Mouse (Mus musculus) liver, embryonic 11.5 days (tissue): ENCODE results near the gene Cwc25. TPM values are rescaled to one million over a fixed set of nuclear protein-coding genes. Genes with fewer than 3 reads are reported as not detected.

Source experiments
- ATAC-seq: fragments of 200-750 bp; cut with Nextera tagmentation; replicated peaks from 2 replicates; pipeline ENCODE4 v1.8.0; 2017; ENCODE audit warnings: moderate number of reproducible peaks, mild to moderate bottlenecking, moderate TSS enrichment, moderate library complexity; ENCODE audit not compliant: low FRiP score
- DNase-seq: peaks from one replicate; pipeline ENCODE4 v3.0.0-alpha.2; 2017; ENCODE audit warnings: low spot score
- H3K27ac ChIP-seq: fragments of 300-500 bp; sonication (generic); 2 replicates; pipeline ENCODE4 v1.5.1; 2014; ENCODE audit warnings: mild to moderate bottlenecking, low read depth, low read length, control low read depth
- H3K27me3 ChIP-seq: fragments of 300-500 bp; sonication (generic); replicated peaks from 2 replicates; pipeline ENCODE4 v1.6.1; 2014; ENCODE audit warnings: low read length, mixed read lengths; ENCODE audit not compliant: control insufficient read depth, insufficient read depth
- H3K36me3 ChIP-seq: fragments of 300-500 bp; sonication (generic); 2 replicates; pipeline ENCODE4 v1.6.1; 2014; ENCODE audit warnings: mild to moderate bottlenecking, low read length, moderate library complexity, mixed read lengths; ENCODE audit not compliant: control insufficient read depth, insufficient read depth
- H3K4me1 ChIP-seq: fragments of 300-500 bp; sonication (generic); replicated peaks from 2 replicates; pipeline ENCODE4 v1.6.1; 2014; ENCODE audit warnings: low read length, mixed read lengths; ENCODE audit not compliant: control insufficient read depth, insufficient read depth
- H3K4me2 ChIP-seq: fragments of 300-500 bp; sonication (generic); 2 replicates; pipeline ENCODE4 v1.6.1; 2014; ENCODE audit warnings: mild to moderate bottlenecking, control low read depth, moderate library complexity
- H3K4me3 ChIP-seq: fragments of 300-500 bp; sonication (generic); 2 replicates; pipeline ENCODE4 v1.5.1; 2014; ENCODE audit warnings: low read depth, low read length, control low read depth
- H3K9ac ChIP-seq: fragments of 300-500 bp; sonication (generic); 2 replicates; pipeline ENCODE4 v1.6.1; 2014; ENCODE audit warnings: low read depth, low read length, control low read depth
- H3K9me3 ChIP-seq: fragments of 300-500 bp; sonication (generic); 2 replicates; pipeline ENCODE4 v1.6.1; 2016; ENCODE audit warnings: low read length, inconsistent platforms, mixed read lengths; ENCODE audit not compliant: control insufficient read depth
- WGBS: fragments of 180-500 bp; shearing (Covaris S2); extraction: QIAGEN DNeasy Blood & Tissue Kit; methylation state at CpG from one replicate; pipeline ENCODE4 v1.1.7; 2014; 5-methylcytosine and 5-hydroxymethylcytosine counted together
- polyA plus RNA-seq: library from polyadenylated mRNA; unstranded; fragments of >200 nt; fragmentation: Nextera tagmentation; extraction: Ambion mirVana; gene quantifications from 2 replicates; pipeline ENCODE4 v1.2.1, GENCODE M21; 2014

Gene Cwc25
- polyA plus RNA-seq, 1 experiment from 2014 or later, result 12.9 TPM

DNA sequence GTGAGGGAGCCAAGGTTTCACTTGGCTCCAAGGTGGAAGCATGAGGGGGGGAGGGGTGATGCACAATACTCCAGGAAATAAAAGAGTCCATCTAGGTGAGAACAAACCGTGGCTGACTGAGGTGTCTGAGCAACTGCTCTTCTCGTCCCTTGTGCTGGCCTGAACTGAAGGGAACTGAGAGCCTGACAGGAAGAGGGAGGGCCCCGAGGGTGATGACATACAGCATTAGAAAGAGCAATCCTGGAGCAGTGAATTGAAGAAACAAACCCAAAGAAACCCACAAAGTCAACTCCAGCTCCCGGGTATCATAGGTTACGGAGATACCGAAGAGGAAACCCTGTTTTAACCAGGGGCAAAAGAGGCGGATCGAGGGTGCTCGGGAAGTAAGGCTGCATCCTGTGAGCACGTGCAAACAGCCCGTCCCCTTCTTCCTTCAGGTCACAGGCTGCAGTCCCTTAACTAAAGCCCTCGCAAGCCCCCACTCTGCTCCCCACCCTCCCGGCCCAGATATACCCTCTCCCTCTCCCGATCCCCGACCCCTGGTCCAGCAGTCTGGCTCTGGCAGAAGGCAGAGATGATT lies 48.0 kb downstream of the Cwc25 start:
- DNase-seq, result no peak
- no peak for ATAC-seq
- Histone ChIP-seq H3K4me3 (no peak overlapping the region), H3K9ac (no peak overlapping the region), H3K36me3 (peaks cover 49% of the 10 kb centered on the region), H3K4me1 (0 out of 2 replicates have a peak, but pooled peaks cover 2% of the 10 kb centered on the region), H3K9me3 (no peaks in the 10 kb centered on the region; the same call in 1 of the 2 replicates), H3K4me2 (no peak overlapping the region), H3K27me3 (no peaks in the 10 kb centered on the region), H3K27ac (no peak overlapping the region)
- 63% methylated on average over 15 of the region's 15 CpGs for WGBS

DNA sequence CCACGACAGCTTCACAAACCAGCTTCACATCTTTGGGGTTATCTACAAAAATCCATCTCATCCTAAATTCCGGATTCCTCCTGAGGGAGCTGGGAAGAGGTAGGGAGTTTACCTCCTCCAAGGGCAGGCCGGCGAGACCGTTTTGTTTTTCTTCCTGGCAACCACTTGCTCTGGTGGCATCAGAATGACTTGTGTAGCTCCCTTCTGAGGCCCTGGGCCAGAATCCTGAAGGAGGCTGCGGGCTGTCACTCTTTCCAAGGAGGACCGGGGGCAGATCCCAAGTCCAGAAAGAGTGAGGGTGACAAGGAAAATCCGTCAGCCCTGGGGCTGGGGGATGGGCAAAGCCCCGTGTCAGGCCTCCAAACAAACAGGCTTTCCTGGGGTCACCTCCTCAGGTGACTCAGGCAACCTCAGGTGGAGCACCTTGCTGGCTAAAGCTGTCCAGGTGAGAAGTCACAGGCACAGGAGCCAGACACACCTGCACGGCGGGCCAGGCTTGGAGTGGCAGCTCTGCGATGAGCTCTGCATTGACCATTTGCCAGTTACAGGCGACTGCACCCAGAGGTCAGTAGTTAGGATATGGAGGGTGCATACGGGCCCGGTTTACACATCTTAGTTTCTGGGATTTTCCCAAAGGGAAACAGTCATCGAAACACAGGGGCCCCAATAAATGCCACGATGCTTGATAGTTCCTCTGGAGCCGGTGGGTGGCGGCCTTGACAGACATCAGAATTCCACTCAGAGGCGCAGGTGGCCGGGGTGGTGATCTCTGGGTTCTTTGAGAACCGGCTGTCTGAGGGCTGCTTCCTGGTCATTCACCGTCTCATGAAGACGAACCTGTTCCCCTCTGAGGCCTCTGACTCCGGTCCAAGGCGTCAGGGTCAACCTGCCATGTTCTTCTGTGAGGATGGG lies 48.7 kb downstream of the Cwc25 start:
- no peak for DNase-seq
- WGBS, result 80% methylated on average over 26 of the region's 26 CpGs
- no peak overlapping the region for H3K9ac ChIP-seq
- no peaks in the 10 kb centered on the region for H3K27me3 ChIP-seq
- H3K4me2 ChIP-seq, result no peak overlapping the region
- peaks cover 48% of the 10 kb centered on the region for H3K36me3 ChIP-seq
- no peaks in the 10 kb centered on the region; the same call in 1 of the 2 replicates for H3K9me3 ChIP-seq
- no peak overlapping the region for H3K4me3 ChIP-seq
- H3K4me1 ChIP-seq, result 0 out of 2 replicates have a peak, but pooled peaks cover 2% of the 10 kb centered on the region
- H3K27ac ChIP-seq, result no peak overlapping the region
- no peak for ATAC-seq

DNA sequence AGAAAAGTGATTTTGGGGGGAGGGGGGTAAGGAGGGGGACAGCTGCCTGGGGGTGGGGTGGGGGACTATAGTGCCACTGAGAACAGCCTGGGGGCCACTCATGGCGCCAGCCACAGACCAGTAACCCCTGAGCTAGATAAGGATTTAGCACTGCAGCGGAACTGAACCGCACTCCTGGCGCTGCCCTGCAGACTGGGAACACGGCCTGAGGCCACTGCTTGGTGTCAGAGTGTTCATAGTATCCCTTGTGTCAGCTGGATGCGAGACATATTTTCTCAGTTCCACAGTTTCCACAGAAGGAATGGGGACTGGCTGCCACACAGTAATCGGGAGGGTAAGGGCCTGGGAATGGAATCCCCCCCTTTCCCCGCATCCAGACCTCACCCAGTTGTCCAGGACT lies 50.3 kb downstream of the Cwc25 start:
- no peak for ATAC-seq
- WGBS, result 82% methylated on average over 8 of the region's 8 CpGs

DNA sequence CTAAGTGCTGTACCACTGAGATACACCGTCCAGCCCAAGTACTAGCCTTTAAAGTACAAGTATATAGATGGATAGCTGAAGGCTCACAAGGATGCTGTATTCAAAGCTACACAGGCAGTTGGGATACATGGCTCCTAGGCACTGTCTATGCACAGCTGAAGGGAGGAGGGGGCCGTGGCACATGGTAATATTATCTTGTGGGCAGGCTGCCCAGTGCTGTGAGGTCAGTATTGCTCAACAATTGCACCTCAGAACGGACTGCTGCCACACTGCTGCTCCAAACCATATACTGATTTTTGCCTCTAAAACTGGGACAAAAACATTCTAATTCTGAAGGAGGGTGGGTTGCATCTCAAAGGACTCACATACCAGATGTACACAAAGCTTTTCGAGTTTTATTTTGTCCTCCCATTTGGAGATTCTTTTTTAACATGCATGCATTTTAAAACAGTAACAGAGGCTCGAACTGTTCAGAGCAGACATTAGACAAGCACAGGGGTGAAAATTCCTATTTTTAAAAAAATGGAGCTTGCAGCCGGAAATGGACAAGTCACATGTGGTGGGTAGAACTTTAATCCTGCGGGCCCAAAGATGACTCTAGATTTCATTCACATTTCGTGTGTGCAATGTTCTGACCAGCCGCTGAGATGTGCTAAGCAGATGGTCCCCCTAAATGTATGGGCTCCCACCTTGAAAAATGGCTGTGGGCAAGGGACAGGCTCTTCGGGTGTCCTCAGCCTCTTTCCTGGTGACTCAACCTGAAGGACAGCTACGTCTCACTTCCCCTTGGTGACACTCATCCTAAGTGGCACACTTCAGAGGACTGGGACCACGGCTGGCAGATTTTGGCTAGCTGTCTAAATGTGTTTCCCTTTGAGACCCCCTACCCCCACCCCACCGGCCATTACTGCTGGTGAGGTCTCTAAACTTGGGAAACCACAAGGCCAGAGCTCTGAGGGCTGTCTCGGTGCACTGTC lies 51.3 kb downstream of the Cwc25 start:
- ATAC-seq (no peak), DNase-seq (no peak)
- no peaks in the 10 kb centered on the region for H3K27me3 ChIP-seq
- H3K27ac ChIP-seq, result no peak overlapping the region
- H3K9me3 ChIP-seq, result no peaks in the 10 kb centered on the region
- H3K36me3 ChIP-seq, result peaks cover 30% of the 10 kb centered on the region
- 0 out of 2 replicates have a peak, but pooled peaks cover 2% of the 10 kb centered on the region for H3K4me1 ChIP-seq
- H3K4me2 ChIP-seq, result no peak overlapping the region
- no peak overlapping the region for H3K4me3 ChIP-seq
- no peak overlapping the region for H3K9ac ChIP-seq
- 83% methylated on average over 14 of the region's 14 CpGs for WGBS

More for the DNA sequence above, 50.3 kb downstream of the Cwc25 start:
- Histone ChIP-seq H3K4me3 (no peak overlapping the region), H3K4me2 (no peak overlapping the region), H3K36me3 (peaks cover 38% of the 10 kb centered on the region), H3K9ac (no peak overlapping the region), H3K27me3 (no peaks in the 10 kb centered on the region), H3K4me1 (0 out of 2 replicates have a peak, but pooled peaks cover 2% of the 10 kb centered on the region), H3K9me3 (no peaks in the 10 kb centered on the region), H3K27ac (no peak overlapping the region)
- no peak for DNase-seq

DNA sequence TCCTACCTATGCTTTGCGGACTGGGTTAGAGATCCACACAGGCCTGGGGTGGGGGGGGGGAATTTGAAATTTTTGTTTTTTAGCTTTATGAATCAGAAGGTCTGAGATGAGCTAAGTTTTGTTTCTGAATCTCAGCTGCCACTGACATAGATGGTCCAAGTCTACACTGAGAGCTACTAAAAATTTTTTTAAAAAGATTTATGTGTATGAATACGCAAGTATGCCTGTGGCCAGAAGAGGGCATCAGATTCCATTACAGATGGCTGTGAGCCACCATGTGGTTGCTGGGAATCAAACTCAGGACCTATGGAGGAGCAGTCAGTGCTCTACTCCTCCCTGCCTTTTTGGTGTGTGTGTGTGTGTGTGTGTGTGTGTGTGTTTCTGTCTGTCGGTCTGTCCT lies 52.0 kb downstream of the Cwc25 start:
- no peak overlapping the region for H3K9ac ChIP-seq
- 88% methylated on average over 3 of the region's 3 CpGs for WGBS
- DNase-seq (no peak), ATAC-seq (no peak)
- H3K27ac ChIP-seq, result no peak overlapping the region
- H3K9me3 ChIP-seq, result no peaks in the 10 kb centered on the region
- H3K4me2 ChIP-seq, result no peak overlapping the region
- peaks cover 26% of the 10 kb centered on the region for H3K36me3 ChIP-seq
- H3K4me3 ChIP-seq, result no peak overlapping the region
- H3K4me1 ChIP-seq, result 0 out of 2 replicates have a peak, but pooled peaks cover 2% of the 10 kb centered on the region
- H3K27me3 ChIP-seq, result no peaks in the 10 kb centered on the region

DNA sequence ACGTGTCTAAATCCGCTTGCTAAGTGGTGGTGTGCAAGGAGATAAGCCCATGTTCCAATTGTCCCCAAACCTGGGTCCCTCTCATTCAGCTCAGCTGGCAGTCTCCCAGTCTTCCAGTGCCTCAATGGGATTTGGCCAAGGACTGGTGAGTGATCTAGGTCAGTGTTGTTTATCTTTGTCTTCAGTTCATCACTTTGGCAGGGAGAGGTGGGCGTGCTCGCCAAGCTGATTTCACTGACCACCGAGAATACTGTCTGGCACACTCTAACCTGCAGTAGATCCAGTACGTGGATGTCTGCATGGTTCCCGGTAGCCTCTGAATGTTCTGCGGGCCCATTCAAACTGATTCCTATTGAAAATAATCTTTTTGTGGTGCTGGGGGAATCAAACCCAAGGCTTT lies 52.5 kb downstream of the Cwc25 start:
- WGBS, result 85% methylated on average over 8 of the region's 8 CpGs
- no peak for DNase-seq
- Histone ChIP-seq H3K4me1 (no peaks in the 10 kb centered on the region), H3K27ac (no peak overlapping the region), H3K36me3 (peaks cover 24% of the 10 kb centered on the region), H3K4me3 (no peak overlapping the region), H3K4me2 (no peak overlapping the region), H3K27me3 (no peaks in the 10 kb centered on the region), H3K9me3 (no peaks in the 10 kb centered on the region), H3K9ac (no peak overlapping the region)
- no peak for ATAC-seq

DNA sequence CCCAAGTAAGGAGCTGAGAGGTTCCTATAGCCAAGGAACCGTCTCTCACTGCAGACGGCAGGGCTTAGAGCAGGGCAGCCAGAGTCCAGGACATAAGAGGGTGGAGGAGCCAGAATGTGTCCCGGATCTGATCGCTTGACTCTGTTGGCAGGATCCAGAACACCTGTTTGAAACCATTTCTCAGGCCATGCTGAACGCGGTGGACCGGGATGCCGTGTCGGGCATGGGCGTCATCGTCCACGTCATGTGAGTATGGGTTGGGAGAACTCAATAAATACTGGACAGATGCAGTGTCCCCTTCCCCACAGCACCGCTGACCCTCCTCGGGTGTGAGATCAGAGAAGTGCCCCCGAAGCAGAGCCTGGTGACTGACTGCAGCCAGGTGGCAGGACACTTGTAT lies 54.1 kb downstream of the Cwc25 start:
- ATAC-seq, result no peak

DNA sequence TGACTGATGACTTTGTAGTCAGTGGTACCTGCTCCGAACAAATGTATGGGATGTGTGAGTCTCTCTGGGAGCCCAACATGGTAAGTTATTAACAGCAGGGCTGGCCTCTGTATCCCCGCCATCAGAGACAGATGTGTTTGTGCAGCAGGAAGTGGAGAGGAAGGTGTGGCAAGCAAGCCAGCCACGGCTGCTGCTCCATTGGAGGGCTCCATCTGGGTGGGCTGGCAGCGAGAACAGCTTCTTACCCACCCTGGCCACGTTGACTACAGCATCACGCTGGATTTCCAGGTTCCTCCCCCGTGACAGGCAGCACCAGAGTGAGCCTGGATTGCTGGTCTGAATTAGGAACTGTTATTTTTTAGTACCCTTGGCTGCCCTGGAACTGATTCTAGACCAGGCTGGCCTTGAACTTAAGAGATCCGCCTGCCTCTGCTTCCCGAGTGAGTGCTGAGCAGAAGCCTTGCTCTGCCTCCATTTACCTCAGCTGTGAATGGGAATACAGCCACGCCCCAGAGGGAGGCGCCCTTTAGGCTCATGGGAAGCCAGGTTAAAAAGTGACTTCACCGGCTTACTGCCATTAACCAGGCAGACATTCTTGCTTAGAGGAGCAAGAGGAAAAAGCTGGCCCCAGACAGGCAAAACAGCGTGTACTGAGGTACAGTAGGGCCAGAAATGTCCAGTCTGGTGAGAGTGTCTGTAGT lies 55.0 kb downstream of the Cwc25 start:
- peaks cover 28% of the 10 kb centered on the region for H3K36me3 ChIP-seq

More for the DNA sequence above, 54.1 kb downstream of the Cwc25 start:
- no peaks in the 10 kb centered on the region for H3K27me3 ChIP-seq
- H3K4me3 ChIP-seq, result no peak overlapping the region
- H3K27ac ChIP-seq, result no peak overlapping the region
- H3K4me1 ChIP-seq, result no peaks in the 10 kb centered on the region
- H3K9me3 ChIP-seq, result no peaks in the 10 kb centered on the region
- no peak overlapping the region for H3K4me2 ChIP-seq
- WGBS, result 90% methylated on average over 15 of the region's 15 CpGs
- peaks cover 22% of the 10 kb centered on the region for H3K36me3 ChIP-seq
- DNase-seq, result no peak
- no peak overlapping the region for H3K9ac ChIP-seq

More for the DNA sequence above, 55.0 kb downstream of the Cwc25 start:
- Histone ChIP-seq H3K27me3 (no peaks in the 10 kb centered on the region), H3K9me3 (no peaks in the 10 kb centered on the region), H3K4me1 (no peaks in the 10 kb centered on the region), H3K4me2 (no peak overlapping the region), H3K4me3 (no peak overlapping the region), H3K9ac (no peak overlapping the region), H3K27ac (no peak overlapping the region)
- no peak for DNase-seq
- WGBS, result 78% methylated on average over 13 of the region's 13 CpGs
- no peak for ATAC-seq
